Mouse (Mus musculus) limb, embryonic 11.5 days (tissue): ENCODE results near the gene Ssbp3. TPM values are rescaled to one million over a fixed set of nuclear protein-coding genes. Genes with fewer than 3 reads are reported as not detected.

ENCODE experiments used
- ATAC-seq: fragments of 200-750 bp; cut with Nextera tagmentation; 2 replicates; pipeline ENCODE4 v1.8.0; 2017; ENCODE audit warnings: low read depth; ENCODE audit not compliant: insufficient number of reproducible peaks, low FRiP score, low TSS enrichment
- DNase-seq: peaks from one replicate; pipeline ENCODE4 v3.0.0-alpha.2; 2015; ENCODE audit warnings: low spot score
- H3K27ac ChIP-seq: fragments of 300-500 bp; sonication (generic); replicated peaks from 2 replicates; pipeline ENCODE4 v1.5.1; 2014; ENCODE audit warnings: low read depth, mild to moderate bottlenecking, low read length
- H3K27me3 ChIP-seq: fragments of 300-500 bp; sonication (generic); 2 replicates; pipeline ENCODE4 v1.6.1; 2014; ENCODE audit warnings: mild to moderate bottlenecking, low read length, mixed read lengths; ENCODE audit not compliant: control insufficient read depth, insufficient read depth
- H3K36me3 ChIP-seq: fragments of 300-500 bp; sonication (generic); 2 replicates; pipeline ENCODE4 v1.6.1; 2014; ENCODE audit warnings: mild to moderate bottlenecking, low read length, moderate library complexity, mixed read lengths; ENCODE audit not compliant: control insufficient read depth, insufficient read depth
- H3K4me1 ChIP-seq: fragments of 300-500 bp; sonication (generic); 2 replicates; pipeline ENCODE4 v1.6.1; 2014; ENCODE audit warnings: low read length, mixed read lengths; ENCODE audit not compliant: control insufficient read depth, insufficient read depth
- H3K4me2 ChIP-seq: fragments of 300-500 bp; sonication (generic); 2 replicates; pipeline ENCODE4 v1.6.1; 2014; ENCODE audit warnings: low read depth, mild to moderate bottlenecking, moderate library complexity; ENCODE audit not compliant: severe bottlenecking
- H3K4me3 ChIP-seq: fragments of 300-500 bp; sonication (generic); 2 replicates; pipeline ENCODE4 v1.5.1; 2014; ENCODE audit warnings: low read depth, low read length
- H3K9ac ChIP-seq: fragments of 300-500 bp; sonication (generic); 2 replicates; pipeline ENCODE4 v1.6.1; 2014; ENCODE audit warnings: mild to moderate bottlenecking, low read length
- H3K9me3 ChIP-seq: fragments of 300-500 bp; sonication (generic); 2 replicates; pipeline ENCODE4 v1.6.1; 2016; ENCODE audit warnings: low read length; ENCODE audit not compliant: control insufficient read depth
- WGBS: fragments of 180-500 bp; shearing (Covaris S2); extraction: QIAGEN DNeasy Blood & Tissue Kit; methylation state at CpG from one replicate; pipeline ENCODE4 v1.1.7; 2014; 5-methylcytosine and 5-hydroxymethylcytosine counted together
- polyA plus RNA-seq: library from polyadenylated mRNA; unstranded; fragments of >200 nt; fragmentation: Nextera tagmentation; extraction: Ambion mirVana; gene quantifications from 2 replicates; pipeline ENCODE4 v1.2.1, GENCODE M21; 2014

Ssbp3 gene
- polyA plus RNA-seq, 1 experiment from 2014 or later: 186 TPM

GRCm38 (mm10) chr4:106960476-106960875 is 50.0 kb downstream of the Ssbp3 start:
- Histone ChIP-seq H3K27ac (no peak overlapping the region), H3K9me3 (no peaks in the 10 kb centered on the region), H3K4me3 (no peak overlapping the region), H3K36me3 (no peaks in the 10 kb centered on the region; the same call in 1 of the 2 replicates), H3K4me2 (no peak overlapping the region), H3K4me1 (peaks cover 40% of the 10 kb centered on the region; the same call in 1 of the 2 replicates), H3K9ac (no peak overlapping the region), H3K27me3 (no peaks in the 10 kb centered on the region)
- no peak for ATAC-seq
- 80% methylated on average over 2 of the region's 2 CpGs for WGBS
- DNase-seq: no peak

- Histone ChIP-seq H3K9ac (no peak overlapping the region), H3K4me2 (no peak overlapping the region), H3K9me3 (no peaks in the 10 kb centered on the region), H3K27ac (no peak overlapping the region), H3K4me1 (peaks cover 39% of the 10 kb centered on the region; the same call in 1 of the 2 replicates), H3K4me3 (no peak overlapping the region), H3K36me3 (no peaks in the 10 kb centered on the region; the same call in 1 of the 2 replicates), H3K27me3 (no peaks in the 10 kb centered on the region)
- 100% methylated on average over 1 of the region's 1 CpGs for WGBS
- ATAC-seq (no peak), DNase-seq (no peak)
Observed at GRCm38 (mm10) chr4:106961321-106961720, 50.8 kb downstream of the Ssbp3 start.

GRCm38 (mm10) chr4:106964356-106964755 is 53.9 kb downstream of the Ssbp3 start:
- no peaks in the 10 kb centered on the region; the same call in 1 of the 2 replicates for H3K36me3 ChIP-seq
- no peak overlapping the region for H3K27ac ChIP-seq
- no peaks in the 10 kb centered on the region for H3K27me3 ChIP-seq
- no peak overlapping the region for H3K9ac ChIP-seq
- H3K4me2 ChIP-seq: no peak overlapping the region
- WGBS: 62% methylated on average over 9 of the region's 9 CpGs
- peaks cover 32% of the 10 kb centered on the region; the same call in 1 of the 2 replicates for H3K4me1 ChIP-seq
- H3K9me3 ChIP-seq: no peaks in the 10 kb centered on the region
- DNase-seq (no peak), ATAC-seq (no peak)
- no peak overlapping the region for H3K4me3 ChIP-seq

- H3K4me3 ChIP-seq: no peak overlapping the region
- no peaks in the 10 kb centered on the region for H3K9me3 ChIP-seq
- DNase-seq (no peak), ATAC-seq (no peak)
- no peak overlapping the region for H3K4me2 ChIP-seq
- 78% methylated on average over 10 of the region's 10 CpGs for WGBS
- H3K36me3 ChIP-seq: no peaks in the 10 kb centered on the region; the same call in 1 of the 2 replicates
- no peak overlapping the region for H3K27ac ChIP-seq
- no peaks in the 10 kb centered on the region for H3K27me3 ChIP-seq
- no peak overlapping the region for H3K9ac ChIP-seq
- peaks cover 28% of the 10 kb centered on the region; the same call in 1 of the 2 replicates for H3K4me1 ChIP-seq
Observed at GRCm38 (mm10) chr4:106964996-106965395, 54.5 kb downstream of the Ssbp3 start.

- no peak for DNase-seq
- no peaks in the 10 kb centered on the region for H3K9me3 ChIP-seq
- H3K4me2 ChIP-seq: no peak overlapping the region
- no peak overlapping the region for H3K4me3 ChIP-seq
- no peaks in the 10 kb centered on the region for H3K27me3 ChIP-seq
- ATAC-seq: no peak
- peaks cover 29% of the 10 kb centered on the region for H3K4me1 ChIP-seq
- no peaks in the 10 kb centered on the region; the same call in 1 of the 2 replicates for H3K36me3 ChIP-seq
- H3K9ac ChIP-seq: no peak overlapping the region
- WGBS: 89% methylated on average over 3 of the region's 3 CpGs
- H3K27ac ChIP-seq: no peak overlapping the region
Observed at GRCm38 (mm10) chr4:106966443-106966842, 55.9 kb downstream of the Ssbp3 start.

GRCm38 (mm10) chr4:106968910-106969309 is 58.4 kb downstream of the Ssbp3 start:
- no peaks in the 10 kb centered on the region; the same call in 1 of the 2 replicates for H3K36me3 ChIP-seq
- WGBS: 82% methylated on average over 8 of the region's 8 CpGs
- no peak overlapping the region for H3K27ac ChIP-seq

GRCm38 (mm10) chr4:106970786-106971185 is 60.3 kb downstream of the Ssbp3 start:
- no peak overlapping the region for H3K4me2 ChIP-seq
- H3K9ac ChIP-seq: no peak overlapping the region
- no peaks in the 10 kb centered on the region for H3K9me3 ChIP-seq
- ATAC-seq (no peak), DNase-seq (no peak)
- no peak overlapping the region for H3K4me3 ChIP-seq
- WGBS: 74% methylated on average over 7 of the region's 7 CpGs
- no peaks in the 10 kb centered on the region for H3K27me3 ChIP-seq
- H3K4me1 ChIP-seq: peaks cover 56% of the 10 kb centered on the region
- H3K27ac ChIP-seq: no peak overlapping the region
- no peaks in the 10 kb centered on the region; the same call in 1 of the 2 replicates for H3K36me3 ChIP-seq

More at GRCm38 (mm10) chr4:106968910-106969309, 58.4 kb downstream of the Ssbp3 start:
- H3K9ac ChIP-seq: no peak overlapping the region
- H3K4me3 ChIP-seq: no peak overlapping the region
- ATAC-seq (no peak), DNase-seq (no peak)
- H3K4me2 ChIP-seq: no peak overlapping the region
- peaks cover 43% of the 10 kb centered on the region for H3K4me1 ChIP-seq
- no peaks in the 10 kb centered on the region for H3K9me3 ChIP-seq
- no peaks in the 10 kb centered on the region for H3K27me3 ChIP-seq

GRCm38 (mm10) chr4:106972061-106972460 is 61.6 kb downstream of the Ssbp3 start:
- WGBS: 89% methylated on average over 4 of the region's 4 CpGs
- ATAC-seq (no peak), DNase-seq (no peak)
- Histone ChIP-seq H3K4me3 (no peak overlapping the region), H3K36me3 (no peaks in the 10 kb centered on the region; the same call in 1 of the 2 replicates), H3K4me2 (no peak overlapping the region), H3K9me3 (no peaks in the 10 kb centered on the region), H3K9ac (no peak overlapping the region), H3K4me1 (peaks cover 63% of the 10 kb centered on the region), H3K27ac (no peak overlapping the region), H3K27me3 (no peaks in the 10 kb centered on the region)
